Mouse (Mus musculus): Measurements from ENCODE around the gene Gm10135. TPM values are rescaled to one million over a fixed set of nuclear protein-coding genes. Genes with fewer than 3 reads are reported as not detected.

Gm10135 gene
- polyA plus RNA-seq, 1 experiment from 2014 or later = not detected

DNA sequence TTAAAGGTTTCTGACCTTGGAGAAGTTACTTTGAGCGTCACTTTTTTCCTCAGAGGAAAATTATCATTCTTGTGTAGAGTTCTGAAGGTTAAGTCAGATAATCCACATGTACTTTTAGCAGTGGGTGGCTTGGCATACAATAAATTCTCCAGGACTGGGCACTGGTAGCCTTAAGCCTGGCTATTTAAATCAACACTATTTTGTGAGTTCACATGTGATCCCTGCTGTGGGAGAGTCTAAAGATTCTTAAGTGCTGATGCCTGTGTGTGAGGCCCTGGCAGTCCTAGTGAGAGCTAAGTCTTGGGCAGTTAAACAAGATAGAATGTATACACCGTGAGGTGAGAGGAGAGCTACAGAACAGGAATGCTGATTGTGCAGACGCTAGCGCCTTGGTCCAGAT, 58.5 kb downstream of the Gm10135 start:
- 45% methylated on average over 4 of the region's 4 CpGs for WGBS
- no peaks in the 10 kb centered on the region for H3K36me3 ChIP-seq
- peak overlapping the region; percentile 62 for H3K4me2 ChIP-seq
- ATAC-seq (ENCODE audit: low FRiP score, low read depth) = no peak
- peak overlapping the region; percentile 82 for H3K4me3 ChIP-seq
- H3K4me1 ChIP-seq (replicated peaks) = peaks cover 32% of the 10 kb centered on the region
- peak overlapping the region; percentile 96 for H3K27ac ChIP-seq (replicated peaks)
- no peaks in the 10 kb centered on the region for H3K9me3 ChIP-seq
- H3K9ac ChIP-seq = peak overlapping the region; percentile 91
- H3K27me3 ChIP-seq = no peaks in the 10 kb centered on the region

Other genes starting within 250 kb of the Gm10135 start
- gene Txk, start 221.9 kb downstream of the Gm10135 start, polyA plus RNA-seq (2015; fragmentation: Nextera tagmentation; extraction: Ambion mirVana) = 0.16 and 0.17 TPM in 2 replicates
- gene Tec, start 106.2 kb downstream of the Gm10135 start, polyA plus RNA-seq (2015; fragmentation: Nextera tagmentation; extraction: Ambion mirVana) = 8.3 and 8.8 TPM in 2 replicates
- gene Slain2, start 60.4 kb downstream of the Gm10135 start, polyA plus RNA-seq (2015; fragmentation: Nextera tagmentation; extraction: Ambion mirVana) = 16.0 and 17.4 TPM in 2 replicates
- 29.3 and 36.2 TPM in 2 replicates for gene Slc10a4, start 32.2 kb upstream of the Gm10135 start, polyA plus RNA-seq (2015; fragmentation: Nextera tagmentation; extraction: Ambion mirVana)

All from hindbrain, embryonic 15.5 days (tissue).